Mouse (Mus musculus) layer of hippocampus, postnatal 36 days (tissue): Measurements from ENCODE around the gene Eif4g3. TPM values are rescaled to one million over a fixed set of nuclear protein-coding genes. Genes with fewer than 3 reads are reported as not detected.

ENCODE experiments used
- DNase-seq, 2 experiments: peaks; one replicate each; pipeline ENCODE4 v3.0.0; 2022
- microRNA-seq, 2 experiments: library from miRNA; unstranded; fragments of <30 nt; microRNA quantifications; one replicate each; pipeline ENCODE4 v1.2.0; 2021
- total RNA-seq, 2 experiments: library from RNA; stranded (reverse); gene quantifications; 2 replicates each; pipeline ENCODE4 v1.2.3; 2021

The Eif4g3 gene
- total RNA-seq, 2 experiments from 2014 or later = 142 to 157 TPM

GRCm38 (mm10) chr4:138221406-138221805 is 228.6 kb downstream of the Eif4g3 start:
- no peak for DNase-seq

GRCm38 (mm10) chr4:138222396-138222795 is 229.6 kb downstream of the Eif4g3 start:
- no peak for DNase-seq

GRCm38 (mm10) chr4:138223623-138224022 is 230.8 kb downstream of the Eif4g3 start:
- DNase-seq = no peak

GRCm38 (mm10) chr4:138246756-138247665 is 254.2 kb downstream of the Eif4g3 start:
- peak; percentile 57 to 67 for DNase-seq

- peak; percentile 86 to 87 for DNase-seq
Measured at GRCm38 (mm10) chr4:138250088-138250960, 257.5 kb downstream of the Eif4g3 start, which contains the start of the genes Sh2d5 and Kif17. Gene Sh2d5, plus strand, starts transcription at chr4:138250403. Gene Kif17, plus strand, starts transcription at chr4:138250435.

GRCm38 (mm10) chr4:138251819-138252218 is 259.0 kb downstream of the Eif4g3 start:
- peak in 1 of 2 experiments; percentile 16 for DNase-seq

- DNase-seq = no peak
Measured at GRCm38 (mm10) chr4:138252231-138252630, 259.4 kb downstream of the Eif4g3 start.

- DNase-seq = no peak
Measured at GRCm38 (mm10) chr4:138257116-138257687, 264.4 kb downstream of the Eif4g3 start.

Small RNA genes within 50 kb of the gene (microRNA-seq; reads per million reads assigned to microRNA genes)
- 0 reads per million in 2 experiments for gene Mir6399

Other genes starting within 250 kb of the Eif4g3 start
- gene Alpl, start 196.6 kb upstream of the Eif4g3 start, total RNA-seq = 1 to 10 TPM; 6.0 to 8.1 TPM
- gene Ece1, start 130.8 kb upstream of the Eif4g3 start, total RNA-seq = 10 to 100 TPM; 54.4 to 57.3 TPM
- gene Hp1bp3, start 223.3 kb downstream of the Eif4g3 start, total RNA-seq = 100 to 1,000 TPM; 178 to 183 TPM